Mouse (Mus musculus) spleen, embryonic (tissue): ENCODE measurements around the gene Mrpl46.

ENCODE experiments used
- CTCF ChIA-PET: fragments of 350-600 bp; sonication (Branson Sonifier 250); formaldehyde crosslinking; loops from one replicate; lab custom pipeline; 2022; lab: Charles Lee

Gene Mrpl46

GRCm38 (mm10) chr7:78782639-78783581 lies at the start of gene Mrpl46, which contains the start of gene Mrps11:
Gene Mrpl46, minus strand, starts transcription at chr7:78783531.
Gene Mrps11, plus strand, starts transcription at chr7:78783119.
- CTCF ChIA-PET = interaction anchor here (0.6 kb wide), 1 partner anchor 11 kb away, joined by 3 read pairs; no protein-coding TSS in a partner anchor

DNA sequence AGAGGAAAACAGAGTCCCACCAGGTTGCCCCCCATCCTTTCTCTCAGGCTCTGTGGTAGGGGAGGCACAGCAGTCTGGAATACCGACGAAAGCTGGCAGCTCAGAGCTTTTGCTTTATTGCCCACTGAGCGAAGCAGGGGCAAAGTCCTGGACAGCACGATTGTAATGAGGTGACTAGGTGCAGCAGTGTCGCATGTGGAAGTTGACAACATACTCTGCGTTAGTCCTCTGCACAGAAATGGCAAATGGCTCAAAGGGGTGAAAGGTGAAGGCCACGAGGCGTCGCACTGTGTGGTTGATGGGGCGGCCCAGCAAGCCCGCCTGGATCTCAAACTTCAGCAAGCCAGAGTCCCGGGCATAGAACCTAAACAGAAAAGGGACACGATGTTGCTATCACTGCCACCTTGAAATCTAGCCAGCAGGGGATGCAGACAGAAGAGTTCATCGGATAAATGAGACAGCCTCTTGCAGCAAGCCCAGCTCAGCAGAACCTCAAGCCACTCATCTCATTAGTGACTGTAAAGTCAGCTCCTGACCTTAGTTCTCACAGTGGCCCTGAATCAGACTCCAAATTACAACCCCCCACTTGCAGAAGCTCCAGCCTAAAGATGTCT lies 44.5 kb upstream of the Mrpl46 start:
- CTCF ChIA-PET = no interaction called here

- CTCF ChIA-PET = no interaction called here
These were observed 43.5 kb upstream of the Mrpl46 start for GRCm38 (mm10) chr7:78826682-78827385.

DNA sequence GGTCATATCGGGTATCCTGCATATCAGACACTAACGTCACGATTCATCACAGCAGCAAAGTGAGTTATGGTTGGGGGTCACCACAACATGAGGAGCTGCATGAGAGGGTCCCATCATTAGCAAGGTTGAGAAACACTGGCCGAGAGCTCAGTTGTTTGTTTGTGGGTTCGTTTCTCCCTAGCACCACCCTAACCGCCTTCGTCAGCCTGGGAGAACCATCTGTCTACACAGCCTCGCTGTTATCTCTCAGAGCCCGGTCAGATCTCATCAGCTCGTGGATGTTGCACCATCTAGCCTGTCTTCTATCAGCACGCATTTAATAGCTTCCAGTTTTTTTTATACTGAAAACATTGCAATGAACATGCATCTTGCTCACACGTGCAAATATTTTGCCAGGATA lies 35.0 kb upstream of the Mrpl46 start:
- CTCF ChIA-PET = no interaction called here

GRCm38 (mm10) chr7:78814766-78815165 lies 31.4 kb upstream of the Mrpl46 start:
- CTCF ChIA-PET = no interaction called here

DNA sequence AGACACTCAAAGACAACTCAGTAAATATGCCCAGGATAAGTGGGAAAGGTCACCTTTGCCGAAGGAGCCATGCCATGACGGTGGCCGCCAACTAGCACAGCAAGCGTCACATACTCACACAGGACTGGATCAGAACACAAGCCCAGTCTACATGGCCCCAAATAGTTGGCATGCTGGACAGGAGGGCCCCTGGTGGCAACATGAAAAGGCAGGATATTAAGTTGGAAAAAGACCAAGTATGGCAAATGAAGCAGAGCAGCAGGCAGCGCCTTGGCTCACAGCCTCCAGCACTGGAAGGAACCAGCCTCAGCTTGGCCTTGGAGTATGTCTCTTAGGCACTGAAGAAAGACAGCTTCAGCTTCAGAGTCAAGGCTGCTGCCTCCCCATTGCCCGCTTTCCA lies 30.5 kb upstream of the Mrpl46 start:
- CTCF ChIA-PET = no interaction called here

DNA sequence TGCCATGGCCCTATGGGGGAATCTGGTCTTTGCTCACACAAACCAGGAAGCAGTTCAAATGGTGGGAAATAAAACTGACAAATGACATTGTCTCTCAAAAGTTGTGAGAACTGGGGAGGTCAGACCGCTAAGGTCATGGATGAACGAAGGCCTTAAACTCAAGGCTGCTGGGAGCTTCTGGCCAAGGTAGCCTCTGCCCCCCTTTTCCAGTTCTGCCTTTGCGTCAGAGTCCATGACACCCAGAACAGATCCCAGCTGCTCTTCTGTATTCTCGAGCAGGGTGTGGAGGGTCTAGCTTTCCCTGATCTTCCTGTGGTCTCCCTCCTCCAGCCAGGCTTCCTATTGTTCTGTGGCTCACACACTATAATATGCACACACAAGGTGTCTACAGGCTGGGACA lies 23.9 kb upstream of the Mrpl46 start:
- CTCF ChIA-PET = no interaction called here

DNA sequence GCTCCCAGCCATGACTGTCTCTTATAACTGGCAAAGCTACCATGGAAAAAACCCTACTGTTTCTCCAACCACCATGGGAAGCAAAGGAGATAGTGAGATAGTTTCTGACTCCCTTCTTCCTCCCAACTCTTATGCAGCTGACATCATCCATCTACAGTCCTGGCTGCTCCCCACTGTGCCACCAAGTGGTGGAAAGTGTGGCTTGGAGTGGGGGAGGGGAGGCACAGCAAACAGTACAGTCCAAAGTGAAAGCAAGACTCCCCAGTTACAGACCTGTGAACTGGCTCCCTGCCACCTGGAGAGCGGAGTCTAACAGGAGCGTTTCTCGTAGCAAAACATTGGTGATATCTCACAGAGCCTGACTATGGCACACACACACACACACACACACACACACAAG lies 20.5 kb upstream of the Mrpl46 start:
- CTCF ChIA-PET = no interaction called here

DNA sequence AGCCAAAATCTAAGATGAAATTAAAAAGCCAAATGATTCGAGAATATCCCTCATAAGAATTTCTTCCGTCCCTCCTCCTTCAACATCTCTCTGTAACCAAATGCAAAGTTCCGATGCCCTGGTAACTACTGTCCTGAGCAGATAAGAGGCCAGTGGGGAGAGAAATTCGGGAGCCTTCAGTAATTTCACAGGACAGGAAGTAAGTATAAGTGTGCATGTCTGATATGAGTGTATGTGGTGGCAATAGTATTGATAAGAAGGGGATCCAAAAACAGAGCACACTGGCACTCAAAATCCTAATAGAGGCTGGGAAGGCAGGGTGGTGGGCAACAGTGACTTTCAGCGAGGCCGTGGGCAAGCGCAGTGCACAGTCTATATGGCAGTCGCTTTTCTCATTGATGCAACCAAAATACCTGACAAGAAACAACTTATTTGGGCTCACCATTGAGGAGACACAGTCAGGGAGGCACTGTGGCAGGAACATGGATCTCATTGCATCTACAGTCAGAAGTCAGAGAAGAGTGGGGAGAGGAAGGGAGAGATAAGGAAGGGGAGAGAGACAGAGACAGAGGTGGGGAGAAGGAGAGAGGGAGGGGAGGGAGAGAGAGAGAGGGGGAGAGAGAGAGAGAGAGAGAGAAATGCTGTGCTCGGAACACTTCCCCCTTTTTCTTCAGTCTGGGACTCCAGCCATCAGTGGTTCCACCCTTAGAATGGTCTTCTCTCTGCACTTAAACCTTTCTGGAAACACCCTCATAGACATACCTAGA lies 16.6 kb upstream of the Mrpl46 start:
- CTCF ChIA-PET = no interaction called here

DNA sequence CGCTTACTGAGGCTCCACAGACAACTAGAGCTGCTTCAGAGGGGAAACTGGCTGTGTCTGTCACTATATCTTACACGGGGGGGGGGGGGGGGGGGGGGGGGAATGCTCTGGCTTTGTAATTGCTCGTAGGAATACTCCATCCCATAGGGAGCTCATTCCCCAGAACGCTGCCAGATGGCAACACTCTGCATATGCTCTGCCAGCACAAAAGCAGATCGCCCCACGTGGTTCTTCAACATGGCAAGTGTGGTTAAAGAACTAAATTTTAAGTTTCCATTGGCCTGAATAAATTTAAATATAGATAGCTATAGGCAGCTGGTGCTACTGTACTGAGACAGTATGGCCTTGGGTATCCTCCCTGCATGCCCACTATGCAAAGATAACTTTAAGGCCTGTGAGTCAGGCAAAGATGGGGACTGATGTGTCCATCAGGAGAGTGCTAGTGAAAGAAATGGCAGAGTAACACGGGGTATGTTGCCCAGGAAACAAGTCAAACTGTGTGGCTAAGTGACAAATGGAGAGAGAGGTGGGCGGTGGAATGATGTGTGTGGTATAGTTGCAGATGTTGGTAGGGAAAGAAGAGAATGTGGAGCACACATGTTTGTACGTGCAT lies 14.6 kb upstream of the Mrpl46 start:
- CTCF ChIA-PET = interaction anchor here (0.5 kb wide), 1 partner anchor 204 kb away, joined by 4 read pairs; no protein-coding TSS in a partner anchor

GRCm38 (mm10) chr7:78796624-78797023 lies 13.3 kb upstream of the Mrpl46 start:
- CTCF ChIA-PET = no interaction called here

GRCm38 (mm10) chr7:78794571-78795092 lies 11.3 kb upstream of the Mrpl46 start:
- CTCF ChIA-PET = no interaction called here

- CTCF ChIA-PET = no interaction called here
These were observed 10.7 kb upstream of the Mrpl46 start for GRCm38 (mm10) chr7:78793895-78794570.

DNA sequence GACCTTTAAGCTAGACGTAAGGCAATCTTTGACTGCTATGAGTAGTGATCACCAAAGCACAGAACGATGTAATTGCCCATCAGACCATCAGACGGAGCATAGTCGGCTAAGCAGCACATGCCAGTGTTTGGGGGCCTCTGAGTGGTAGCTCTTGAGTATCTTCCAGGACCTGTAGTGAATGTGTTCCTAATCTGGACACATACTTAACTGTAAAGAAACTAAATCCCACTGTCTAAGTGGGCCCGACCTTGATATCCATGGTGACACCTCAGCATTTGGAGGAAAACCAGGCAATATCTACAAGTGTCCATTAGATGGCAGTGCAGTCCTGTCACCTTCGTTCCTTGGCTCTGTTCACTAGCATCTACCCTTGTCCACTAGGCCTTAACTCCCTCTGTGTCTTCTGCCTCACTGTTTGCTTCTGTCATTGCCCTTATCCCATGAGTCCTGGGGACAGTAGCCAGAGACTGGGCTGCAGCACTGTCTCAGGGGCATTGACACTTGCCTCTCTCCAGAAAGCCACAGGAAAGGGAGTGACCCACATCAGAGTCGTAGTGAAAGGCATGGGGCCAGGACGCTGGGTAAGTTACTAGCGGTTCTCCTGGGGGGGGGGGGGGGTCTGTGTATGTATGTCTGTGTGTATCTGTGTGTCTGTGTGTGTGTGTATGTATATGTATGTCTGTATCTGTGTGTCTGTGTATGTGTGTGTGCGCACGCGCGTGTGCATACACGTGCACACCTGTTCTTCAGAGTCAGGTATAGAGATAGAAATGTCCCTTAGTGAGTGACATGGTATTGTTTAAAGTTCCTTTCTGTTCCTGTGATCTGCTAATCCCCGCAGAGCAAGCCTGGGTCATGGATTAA lies 8.3 kb upstream of the Mrpl46 start:
- CTCF ChIA-PET = interaction anchor here (1.0 to 1.5 kb wide), 2 partner anchors 98 to 101 kb away, joined by 4 read pairs; no protein-coding TSS in a partner anchor

GRCm38 (mm10) chr7:78787793-78788380 lies 4.6 kb upstream of the Mrpl46 start:
- CTCF ChIA-PET = no interaction called here

DNA sequence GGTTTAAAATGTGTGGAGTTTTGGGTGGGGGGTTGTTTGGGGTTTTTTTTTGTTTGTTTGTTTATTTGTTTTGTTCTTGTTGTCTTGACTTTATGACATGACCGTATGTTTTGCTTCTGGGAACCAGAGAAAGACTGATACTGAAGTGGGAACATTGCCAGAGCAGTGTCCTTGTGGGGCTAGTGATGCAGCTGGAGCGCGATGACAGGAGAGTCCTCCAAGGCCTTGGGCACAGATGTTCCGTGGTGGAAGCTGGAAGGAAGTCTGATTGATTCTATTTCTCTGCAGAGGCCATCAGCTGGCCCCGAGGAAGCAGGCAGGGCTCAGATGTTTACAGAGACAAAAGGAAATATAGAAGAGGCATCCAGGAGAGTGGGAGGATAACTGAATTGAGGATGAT lies 2.6 kb upstream of the Mrpl46 start:
- CTCF ChIA-PET = no interaction called here

DNA sequence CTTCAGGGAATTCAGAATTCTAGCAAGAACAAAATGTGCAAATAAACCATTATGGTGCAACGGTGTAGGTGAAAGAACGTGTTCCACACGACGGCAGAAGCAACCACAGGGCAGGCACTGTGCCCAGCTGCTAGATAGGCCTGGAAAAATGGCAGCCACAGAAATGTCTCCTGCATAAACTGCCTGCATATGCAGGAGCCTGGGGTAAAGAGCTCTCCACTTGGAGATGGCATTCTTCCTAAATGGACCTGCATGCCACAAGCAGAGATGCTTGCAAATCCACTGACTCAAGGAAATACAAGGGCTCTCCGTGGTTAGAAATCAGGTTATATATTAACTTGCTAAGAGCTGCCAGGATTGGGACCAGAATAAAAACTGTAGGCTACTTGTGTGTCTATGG lies 4.6 kb downstream of the Mrpl46 start:
- CTCF ChIA-PET = no interaction called here

DNA sequence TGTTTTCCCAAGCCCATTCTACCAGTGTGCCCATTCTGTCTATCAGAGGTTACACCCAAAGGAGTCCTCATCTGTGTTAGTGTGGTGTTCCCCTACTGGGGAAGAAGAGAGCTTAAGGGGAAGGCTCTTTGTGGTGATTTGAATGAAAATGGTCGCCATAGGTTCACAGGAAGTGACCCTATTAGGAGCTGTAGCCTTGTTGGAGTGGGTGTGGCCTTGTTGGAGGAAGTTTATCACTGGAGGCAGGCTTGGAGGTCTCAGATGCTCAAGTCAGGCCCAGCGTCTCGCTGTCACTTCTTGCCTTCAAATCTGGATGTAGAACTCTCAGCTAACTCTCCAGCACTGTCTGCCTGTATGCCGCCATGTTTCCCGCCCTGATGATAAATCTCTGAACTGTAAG lies 12.4 kb downstream of the Mrpl46 start:
- CTCF ChIA-PET = no interaction called here
